Mouse (Mus musculus) spleen, adult 2 months (tissue): Measurements from ENCODE around the gene Drc1. TPM values are rescaled to one million over a fixed set of nuclear protein-coding genes. Genes with fewer than 3 reads are reported as not detected.

Experiments used
- DNase-seq, 2 experiments: peaks; one replicate each; pipeline versions ENCODE4 v3.0.0 to v3.0.0-alpha.2; 2012 to 2021; ENCODE audit warnings: low spot score in 2 of 2, low read depth in 1 of 2
- H3K27ac ChIP-seq: fragments of 200-500 bp; 2 replicates; pipeline ENCODE4 v1.5.1; 2012; ENCODE audit warnings: low read length, inconsistent platforms; ENCODE audit not compliant: insufficient read depth
- H3K27me3 ChIP-seq: fragments of 200-500 bp; 2 replicates; pipeline ENCODE4 v1.6.1; 2012; ENCODE audit warnings: mild to moderate bottlenecking, moderate library complexity, low read length, inconsistent platforms; ENCODE audit not compliant: control insufficient read depth, insufficient read depth
- H3K36me3 ChIP-seq: fragments of 200-500 bp; 2 replicates; pipeline ENCODE4 v1.6.1; 2012; ENCODE audit warnings: mild to moderate bottlenecking, low read length, inconsistent platforms; ENCODE audit not compliant: control insufficient read depth, insufficient read depth
- H3K4me1 ChIP-seq: fragments of 200-500 bp; 2 replicates; pipeline ENCODE4 v1.6.1; 2011; ENCODE audit warnings: inconsistent platforms; ENCODE audit not compliant: control insufficient read depth, insufficient read depth, insufficient read length
- H3K4me3 ChIP-seq: fragments of 200-500 bp; 2 replicates; pipeline ENCODE4 v1.5.1; 2011; ENCODE audit warnings: mild to moderate bottlenecking, inconsistent platforms; ENCODE audit not compliant: insufficient read depth, insufficient read length; ENCODE audit errors: extremely low read depth
- CTCF ChIP-seq: fragments of 200-500 bp; IDR thresholded peaks from 2 replicates; pipeline ENCODE4 v1.5.1; 2011; ENCODE audit warnings: mild to moderate bottlenecking, inconsistent platforms; ENCODE audit not compliant: insufficient read depth, insufficient read length, insufficient replicate concordance; ENCODE audit errors: extremely low read depth
- POLR2A ChIP-seq: fragments of 200-500 bp; IDR thresholded peaks from 2 replicates; pipeline ENCODE4 v1.6.1; 2011; ENCODE audit warnings: low read depth, low read length, inconsistent platforms
- WGBS: fragments of 180-500 bp; shearing (Covaris S2); methylation state at CpG from one replicate; pipeline ENCODE4 v1.1.7; 2018; 5-methylcytosine and 5-hydroxymethylcytosine counted together
- polyA plus RNA-seq: library from polyadenylated mRNA; depleted of rRNA; stranded (reverse); fragments of >200 nt; gene quantifications from 2 replicates; pipeline ENCODE4 v1.2.3, GENCODE M21; 2012

Gene Drc1
- polyA plus RNA-seq, 1 experiment, result 0.14 TPM

- no peak for DNase-seq
- Histone ChIP-seq H3K27me3 (no peaks in the 10 kb centered on the region), H3K36me3 (no peaks in the 10 kb centered on the region), H3K4me3 (no peak overlapping the region), H3K27ac (no peak overlapping the region), H3K4me1 (no peaks in the 10 kb centered on the region)
- WGBS, result 45% methylated on average over 5 of the region's 5 CpGs
- TF ChIP-seq POLR2A, result no peak
- no peak for TF ChIP-seq CTCF
Observed at GRCm38 (mm10) chr5:30343886-30344285, 62.7 kb downstream of the Drc1 start.

- 65% methylated on average over 3 of the region's 3 CpGs for WGBS
- Histone ChIP-seq H3K36me3 (no peaks in the 10 kb centered on the region), H3K4me3 (no peak overlapping the region), H3K4me1 (no peaks in the 10 kb centered on the region; the same call in 1 of the 2 replicates), H3K27me3 (no peaks in the 10 kb centered on the region), H3K27ac (no peak overlapping the region)
- no peak for DNase-seq
- TF ChIP-seq POLR2A (no peak), CTCF (no peak)
Observed at GRCm38 (mm10) chr5:30353605-30354004, 72.4 kb downstream of the Drc1 start.

- no peak for DNase-seq
- WGBS, result 36% methylated on average over 7 of the region's 7 CpGs
Observed at GRCm38 (mm10) chr5:30355114-30355513, 73.9 kb downstream of the Drc1 start.

GRCm38 (mm10) chr5:30355559-30356159, 74.5 kb downstream of the Drc1 start:
- 81% methylated on average over 14 of the region's 14 CpGs for WGBS
- no peak for DNase-seq
- no peak for TF ChIP-seq CTCF
- no peak for TF ChIP-seq POLR2A
- Histone ChIP-seq H3K27ac (no peak overlapping the region), H3K36me3 (no peaks in the 10 kb centered on the region), H3K27me3 (no peaks in the 10 kb centered on the region), H3K4me3 (no peak overlapping the region), H3K4me1 (no peaks in the 10 kb centered on the region; the same call in 1 of the 2 replicates)

More at GRCm38 (mm10) chr5:30355114-30355513, 73.9 kb downstream of the Drc1 start:
- no peak for TF ChIP-seq CTCF
- Histone ChIP-seq H3K4me3 (no peak overlapping the region), H3K27ac (no peak overlapping the region), H3K4me1 (no peaks in the 10 kb centered on the region; the same call in 1 of the 2 replicates), H3K36me3 (no peaks in the 10 kb centered on the region), H3K27me3 (no peaks in the 10 kb centered on the region)

GRCm38 (mm10) chr5:30356647-30357046, 75.5 kb downstream of the Drc1 start:
- Histone ChIP-seq H3K27me3 (no peaks in the 10 kb centered on the region), H3K4me1 (no peaks in the 10 kb centered on the region; the same call in 1 of the 2 replicates), H3K4me3 (no peak overlapping the region), H3K27ac (no peak overlapping the region), H3K36me3 (no peaks in the 10 kb centered on the region)
- TF ChIP-seq CTCF, result no peak
- TF ChIP-seq POLR2A, result no peak
- DNase-seq, result no peak
- 90% methylated on average over 7 of the region's 7 CpGs for WGBS

GRCm38 (mm10) chr5:30358436-30359099, 77.4 kb downstream of the Drc1 start:
- WGBS, result 84% methylated on average over 10 of the region's 10 CpGs

GRCm38 (mm10) chr5:30367405-30367804, 86.2 kb downstream of the Drc1 start:
- DNase-seq, result no peak
- Histone ChIP-seq H3K36me3 (no peaks in the 10 kb centered on the region), H3K27me3 (no peaks in the 10 kb centered on the region), H3K4me1 (no peaks in the 10 kb centered on the region), H3K27ac (no peak overlapping the region), H3K4me3 (no peak overlapping the region)
- 88% methylated on average over 8 of the region's 8 CpGs for WGBS
- TF ChIP-seq POLR2A (no peak), CTCF (no peak)

More at GRCm38 (mm10) chr5:30358436-30359099, 77.4 kb downstream of the Drc1 start:
- no peak overlapping the region for H3K4me3 ChIP-seq
- H3K27ac ChIP-seq, result no peak overlapping the region
- H3K27me3 ChIP-seq, result no peaks in the 10 kb centered on the region
- DNase-seq, result no peak
- H3K36me3 ChIP-seq, result no peaks in the 10 kb centered on the region
- no peak for TF ChIP-seq CTCF
- TF ChIP-seq POLR2A, result no peak
- no peaks in the 10 kb centered on the region for H3K4me1 ChIP-seq
